Mouse (Mus musculus) embryonic facial prominence, embryonic 12.5 days (tissue): ENCODE measurements at regions not wholly inside any gene's neighbourhood (a gene's known extent, or its start where the extent isn't known, plus 50 kb on each side); places are given as distances from the start of the nearest gene placed in this dataset.

ENCODE experiments used
- ATAC-seq: fragments of 200-750 bp; cut with Nextera tagmentation; 2 replicates; pipeline ENCODE4 v1.8.0; 2017; ENCODE audit not compliant: insufficient number of reproducible peaks, insufficient read depth, low FRiP score, low TSS enrichment
- H3K27ac ChIP-seq: fragments of 300-500 bp; sonication (generic); 2 replicates; pipeline ENCODE4 v1.5.1; 2016; ENCODE audit warnings: mild to moderate bottlenecking
- H3K27me3 ChIP-seq: fragments of 300-500 bp; sonication (generic); 2 replicates; pipeline ENCODE4 v1.6.1; 2016; ENCODE audit warnings: mild to moderate bottlenecking, moderate library complexity
- H3K36me3 ChIP-seq: fragments of 300-500 bp; sonication (generic); 2 replicates; pipeline ENCODE4 v1.6.1; 2016; ENCODE audit warnings: mild to moderate bottlenecking
- H3K4me1 ChIP-seq: fragments of 300-500 bp; sonication (generic); 2 replicates; pipeline ENCODE4 v1.6.1; 2016
- H3K4me2 ChIP-seq: fragments of 300-500 bp; sonication (generic); replicated peaks from 2 replicates; pipeline ENCODE4 v1.6.1; 2016; ENCODE audit warnings: mild to moderate bottlenecking, moderate library complexity
- H3K4me3 ChIP-seq: fragments of 300-500 bp; sonication (generic); 2 replicates; pipeline ENCODE4 v1.5.1; 2016; ENCODE audit warnings: mild to moderate bottlenecking
- H3K9ac ChIP-seq: fragments of 300-500 bp; sonication (generic); 2 replicates; pipeline ENCODE4 v1.6.1; 2016; ENCODE audit warnings: mild to moderate bottlenecking, moderate library complexity
- H3K9me3 ChIP-seq: fragments of 300-500 bp; sonication (generic); 2 replicates; pipeline ENCODE4 v1.6.1; 2016; ENCODE audit warnings: mild to moderate bottlenecking, moderate library complexity
- WGBS: fragments of 180-500 bp; shearing (Covaris S2); methylation state at CpG from one replicate; pipeline ENCODE4 v1.1.7; 2016; 5-methylcytosine and 5-hydroxymethylcytosine counted together

GRCm38 (mm10) chr8:92302694-92303093, 54.7 kb upstream of the Irx5 start:
- H3K9ac ChIP-seq: no peak overlapping the region
- no peak overlapping the region for H3K27ac ChIP-seq
- H3K27me3 ChIP-seq: no peaks in the 10 kb centered on the region
- H3K4me1 ChIP-seq: no peaks in the 10 kb centered on the region; the same call in 1 of the 2 replicates
- no peak overlapping the region for H3K4me2 ChIP-seq
- no peak overlapping the region for H3K4me3 ChIP-seq
- WGBS: 81% methylated on average over 7 of the region's 7 CpGs
- no peaks in the 10 kb centered on the region for H3K36me3 ChIP-seq
- ATAC-seq: no peak
- H3K9me3 ChIP-seq: 0 out of 2 replicates have a peak, but pooled peaks cover 7% of the 10 kb centered on the region

GRCm38 (mm10) chr8:92301029-92301428, 56.4 kb upstream of the Irx5 start:
- Histone ChIP-seq H3K9me3 (0 out of 2 replicates have a peak, but pooled peaks cover 7% of the 10 kb centered on the region), H3K4me3 (no peak overlapping the region), H3K27ac (no peak overlapping the region), H3K36me3 (no peaks in the 10 kb centered on the region), H3K4me2 (no peak overlapping the region), H3K27me3 (no peaks in the 10 kb centered on the region), H3K4me1 (no peaks in the 10 kb centered on the region), H3K9ac (no peak overlapping the region)
- WGBS: 89% methylated on average over 3 of the region's 3 CpGs
- no peak for ATAC-seq

GRCm38 (mm10) chr8:92286841-92287811, 70.3 kb upstream of the Irx5 start:
- no peak overlapping the region for H3K4me3 ChIP-seq
- H3K4me2 ChIP-seq: peak overlapping the region; percentile 7; the same call in 1 of the 2 replicates
- peaks cover 4% of the 10 kb centered on the region for H3K4me1 ChIP-seq
- no peak overlapping the region for H3K9ac ChIP-seq
- 34% methylated on average over 26 of the region's 26 CpGs for WGBS
- H3K9me3 ChIP-seq: no peaks in the 10 kb centered on the region
- H3K27ac ChIP-seq: peak overlapping the region; percentile 58
- H3K27me3 ChIP-seq: no peaks in the 10 kb centered on the region
- ATAC-seq: no peak
- no peaks in the 10 kb centered on the region for H3K36me3 ChIP-seq

- WGBS: 88% methylated on average over 5 of the region's 5 CpGs
- no peak overlapping the region for H3K4me2 ChIP-seq
Measured at GRCm38 (mm10) chr8:92275755-92276154, 81.7 kb upstream of the Irx5 start.

GRCm38 (mm10) chr8:92272726-92273125, 84.7 kb upstream of the Irx5 start:
- H3K9me3 ChIP-seq: peaks cover 8% of the 10 kb centered on the region
- no peak for ATAC-seq
- H3K36me3 ChIP-seq: no peaks in the 10 kb centered on the region
- no peak overlapping the region for H3K4me2 ChIP-seq
- H3K27me3 ChIP-seq: no peaks in the 10 kb centered on the region
- H3K4me3 ChIP-seq: no peak overlapping the region
- 69% methylated on average over 1 of the region's 1 CpGs for WGBS
- H3K4me1 ChIP-seq: no peaks in the 10 kb centered on the region
- no peak overlapping the region for H3K27ac ChIP-seq
- H3K9ac ChIP-seq: no peak overlapping the region

More at GRCm38 (mm10) chr8:92275755-92276154, 81.7 kb upstream of the Irx5 start:
- H3K9ac ChIP-seq: no peak overlapping the region
- ATAC-seq: no peak
- no peak overlapping the region for H3K4me3 ChIP-seq
- H3K36me3 ChIP-seq: no peaks in the 10 kb centered on the region
- H3K4me1 ChIP-seq: no peaks in the 10 kb centered on the region
- no peak overlapping the region for H3K27ac ChIP-seq
- no peaks in the 10 kb centered on the region for H3K9me3 ChIP-seq
- H3K27me3 ChIP-seq: no peaks in the 10 kb centered on the region

- no peak for ATAC-seq
- Histone ChIP-seq H3K4me3 (no peak overlapping the region), H3K4me1 (no peaks in the 10 kb centered on the region), H3K9me3 (peaks cover 8% of the 10 kb centered on the region), H3K4me2 (no peak overlapping the region), H3K9ac (no peak overlapping the region), H3K27ac (no peak overlapping the region), H3K36me3 (no peaks in the 10 kb centered on the region), H3K27me3 (no peaks in the 10 kb centered on the region)
- WGBS: 63% methylated on average over 5 of the region's 5 CpGs
Measured at GRCm38 (mm10) chr8:92272073-92272472, 85.4 kb upstream of the Irx5 start.

GRCm38 (mm10) chr8:92270636-92271035, 86.8 kb upstream of the Irx5 start:
- Histone ChIP-seq H3K27ac (no peak overlapping the region), H3K9ac (no peak overlapping the region), H3K4me2 (no peak overlapping the region), H3K36me3 (no peaks in the 10 kb centered on the region), H3K4me1 (peaks cover 4% of the 10 kb centered on the region; the same call in 1 of the 2 replicates), H3K9me3 (peaks cover 8% of the 10 kb centered on the region), H3K4me3 (no peak overlapping the region), H3K27me3 (no peaks in the 10 kb centered on the region)
- ATAC-seq: no peak

- peaks cover 4% of the 10 kb centered on the region; the same call in 1 of the 2 replicates for H3K4me1 ChIP-seq
- H3K9ac ChIP-seq: no peak overlapping the region
- H3K4me2 ChIP-seq: no peak overlapping the region
- no peaks in the 10 kb centered on the region for H3K27me3 ChIP-seq
- ATAC-seq: no peak
- no peak overlapping the region for H3K27ac ChIP-seq
- WGBS: 69% methylated on average over 6 of the region's 6 CpGs
- H3K9me3 ChIP-seq: peaks cover 8% of the 10 kb centered on the region
- H3K4me3 ChIP-seq: no peak overlapping the region
- H3K36me3 ChIP-seq: no peaks in the 10 kb centered on the region
Measured at GRCm38 (mm10) chr8:92267415-92267814, 90.0 kb upstream of the Irx5 start.

- Histone ChIP-seq H3K27ac (no peak overlapping the region), H3K9ac (no peak overlapping the region), H3K4me3 (no peak overlapping the region), H3K36me3 (no peaks in the 10 kb centered on the region), H3K9me3 (no peaks in the 10 kb centered on the region), H3K4me1 (peaks cover 14% of the 10 kb centered on the region), H3K4me2 (no peak overlapping the region), H3K27me3 (0 out of 2 replicates have a peak, but pooled peaks cover 3% of the 10 kb centered on the region)
- ATAC-seq: no peak
- 93% methylated on average over 8 of the region's 8 CpGs for WGBS
Measured at GRCm38 (mm10) chr8:92260056-92260455, 97.4 kb upstream of the Irx5 start.

GRCm38 (mm10) chr8:92258258-92258657, 99.2 kb upstream of the Irx5 start:
- H3K27me3 ChIP-seq: 0 out of 2 replicates have a peak, but pooled peaks cover 3% of the 10 kb centered on the region
- no peak overlapping the region for H3K27ac ChIP-seq
- H3K9me3 ChIP-seq: no peaks in the 10 kb centered on the region
- no peak overlapping the region for H3K4me3 ChIP-seq
- no peaks in the 10 kb centered on the region for H3K36me3 ChIP-seq
- WGBS: 35% methylated on average over 6 of the region's 6 CpGs
- no peak overlapping the region for H3K4me2 ChIP-seq
- H3K9ac ChIP-seq: no peak overlapping the region
- no peak for ATAC-seq
- H3K4me1 ChIP-seq: peaks cover 15% of the 10 kb centered on the region

- 38% methylated on average over 8 of the region's 8 CpGs for WGBS
- no peak for ATAC-seq
Measured at GRCm38 (mm10) chr8:92252597-92253375, 104.6 kb upstream of the Irx5 start.

More at GRCm38 (mm10) chr8:92252597-92253375, 104.6 kb upstream of the Irx5 start:
- no peak overlapping the region for H3K4me2 ChIP-seq
- peaks cover 13% of the 10 kb centered on the region; the same call in 1 of the 2 replicates for H3K4me1 ChIP-seq
- no peak overlapping the region for H3K4me3 ChIP-seq
- no peaks in the 10 kb centered on the region for H3K36me3 ChIP-seq
- H3K27me3 ChIP-seq: 0 out of 2 replicates have a peak, but pooled peaks cover 2% of the 10 kb centered on the region
- no peaks in the 10 kb centered on the region for H3K9me3 ChIP-seq
- no peak overlapping the region for H3K9ac ChIP-seq
- no peak overlapping the region for H3K27ac ChIP-seq
